Mouse (Mus musculus) midbrain, embryonic 12.5 days (tissue): ENCODE results near the gene Spock1. TPM values are rescaled to one million over a fixed set of nuclear protein-coding genes. Genes with fewer than 3 reads are reported as not detected.

Experiments
- ATAC-seq: fragments of 200-750 bp; cut with Nextera tagmentation; 2 replicates; pipeline ENCODE4 v1.8.0; 2017; ENCODE audit warnings: low read depth, moderate TSS enrichment, moderate library complexity; ENCODE audit not compliant: low FRiP score
- H3K27ac ChIP-seq: fragments of 300-500 bp; sonication (generic); replicated peaks from 2 replicates; pipeline ENCODE4 v1.5.1; 2016; ENCODE audit warnings: mild to moderate bottlenecking
- H3K27me3 ChIP-seq: fragments of 300-500 bp; sonication (generic); 2 replicates; pipeline ENCODE4 v1.6.1; 2016; ENCODE audit warnings: mild to moderate bottlenecking
- H3K36me3 ChIP-seq: fragments of 300-500 bp; sonication (generic); 2 replicates; pipeline ENCODE4 v1.6.1; 2016
- H3K4me1 ChIP-seq: fragments of 300-500 bp; sonication (generic); 2 replicates; pipeline ENCODE4 v1.6.1; 2016
- H3K4me2 ChIP-seq: fragments of 300-500 bp; sonication (generic); replicated peaks from 2 replicates; pipeline ENCODE4 v1.6.1; 2016; ENCODE audit warnings: mild to moderate bottlenecking, moderate library complexity
- H3K4me3 ChIP-seq: fragments of 300-500 bp; sonication (generic); 2 replicates; pipeline ENCODE4 v1.5.1; 2016; ENCODE audit warnings: mild to moderate bottlenecking
- H3K9ac ChIP-seq: fragments of 300-500 bp; sonication (generic); replicated peaks from 2 replicates; pipeline ENCODE4 v1.6.1; 2016; ENCODE audit warnings: mild to moderate bottlenecking, moderate library complexity
- H3K9me3 ChIP-seq: fragments of 300-500 bp; sonication (generic); 2 replicates; pipeline ENCODE4 v1.6.1; 2016; ENCODE audit warnings: mild to moderate bottlenecking
- whole genome bisulfite sequencing: fragments of 180-500 bp; shearing (Covaris S2); methylation state at CpG from one replicate; pipeline ENCODE4 v1.1.7; 2016; 5-methylcytosine and 5-hydroxymethylcytosine counted together
- polyA plus RNA-seq: library from polyadenylated mRNA; unstranded; fragments of >200 nt; fragmentation: Nextera tagmentation; extraction: Ambion mirVana; gene quantifications from 2 replicates; pipeline ENCODE4 v1.2.1, GENCODE M21; 2016

Gene Spock1
- polyA plus RNA-seq, 1 experiment from 2014 or later = 22.4 TPM

- no peak overlapping the region for H3K9ac ChIP-seq
- ATAC-seq = no peak
- H3K9me3 ChIP-seq = no peaks in the 10 kb centered on the region
- no peak overlapping the region for H3K4me2 ChIP-seq
- H3K27ac ChIP-seq = no peak overlapping the region
- no peak overlapping the region for H3K4me3 ChIP-seq
- H3K36me3 ChIP-seq = no peaks in the 10 kb centered on the region
- H3K4me1 ChIP-seq = 0 out of 2 replicates have a peak, but pooled peaks cover 2% of the 10 kb centered on the region
- WGBS = 93% methylated on average over 3 of the region's 3 CpGs
- H3K27me3 ChIP-seq = no peaks in the 10 kb centered on the region
Observed at GRCm38 (mm10) chr13:57760618-57761017, 147.5 kb downstream of the Spock1 start.

GRCm38 (mm10) chr13:57756316-57756715 lies 151.8 kb downstream of the Spock1 start:
- peak overlapping the region; percentile 3; the same call in 1 of the 2 replicates for H3K27ac ChIP-seq
- ATAC-seq = no peak
- 0 out of 2 replicates have a peak, but pooled peaks cover 2% of the 10 kb centered on the region for H3K4me1 ChIP-seq
- H3K4me3 ChIP-seq = no peak overlapping the region
- no peaks in the 10 kb centered on the region for H3K36me3 ChIP-seq
- H3K9me3 ChIP-seq = no peaks in the 10 kb centered on the region
- H3K9ac ChIP-seq = no peak overlapping the region
- no peaks in the 10 kb centered on the region for H3K27me3 ChIP-seq
- WGBS = 55% methylated on average over 3 of the region's 3 CpGs
- H3K4me2 ChIP-seq = no peak overlapping the region

GRCm38 (mm10) chr13:57750831-57751230 lies 157.3 kb downstream of the Spock1 start:
- no peak overlapping the region for H3K9ac ChIP-seq
- H3K27me3 ChIP-seq = no peaks in the 10 kb centered on the region
- H3K4me1 ChIP-seq = no peaks in the 10 kb centered on the region; the same call in 1 of the 2 replicates
- H3K36me3 ChIP-seq = no peaks in the 10 kb centered on the region
- H3K4me3 ChIP-seq = no peak overlapping the region
- peaks cover 4% of the 10 kb centered on the region; the same call in 1 of the 2 replicates for H3K9me3 ChIP-seq
- H3K4me2 ChIP-seq = no peak overlapping the region
- H3K27ac ChIP-seq = no peak overlapping the region
- no peak for ATAC-seq
- WGBS = 84% methylated on average over 7 of the region's 7 CpGs

GRCm38 (mm10) chr13:57744667-57745066 lies 163.5 kb downstream of the Spock1 start:
- WGBS = 70% methylated on average over 3 of the region's 3 CpGs
- H3K4me2 ChIP-seq = no peak overlapping the region
- H3K4me1 ChIP-seq = peaks cover 11% of the 10 kb centered on the region
- no peak overlapping the region for H3K27ac ChIP-seq
- no peak overlapping the region for H3K9ac ChIP-seq
- H3K4me3 ChIP-seq = no peak overlapping the region
- H3K36me3 ChIP-seq = no peaks in the 10 kb centered on the region
- no peaks in the 10 kb centered on the region for H3K27me3 ChIP-seq
- no peak for ATAC-seq
- H3K9me3 ChIP-seq = peaks cover 4% of the 10 kb centered on the region; the same call in 1 of the 2 replicates

GRCm38 (mm10) chr13:57741186-57741585 lies 166.9 kb downstream of the Spock1 start:
- H3K27ac ChIP-seq = 0 out of 2 replicates have a peak overlapping the region, but pooled peaks have one; percentile 35
- peaks cover 15% of the 10 kb centered on the region for H3K4me1 ChIP-seq
- WGBS = 72% methylated on average over 6 of the region's 6 CpGs
- H3K4me2 ChIP-seq = no peak overlapping the region
- no peaks in the 10 kb centered on the region for H3K27me3 ChIP-seq
- H3K36me3 ChIP-seq = no peaks in the 10 kb centered on the region
- H3K9ac ChIP-seq = no peak overlapping the region
- ATAC-seq = no peak
- no peak overlapping the region for H3K4me3 ChIP-seq
- no peaks in the 10 kb centered on the region for H3K9me3 ChIP-seq

GRCm38 (mm10) chr13:57740473-57740872 lies 167.7 kb downstream of the Spock1 start:
- H3K4me2 ChIP-seq = no peak overlapping the region
- 0 out of 2 replicates have a peak overlapping the region, but pooled peaks have one; percentile 35 for H3K27ac ChIP-seq
- H3K4me3 ChIP-seq = no peak overlapping the region
- no peaks in the 10 kb centered on the region for H3K36me3 ChIP-seq
- 50% methylated on average over 5 of the region's 5 CpGs for WGBS
- ATAC-seq = no peak
- no peaks in the 10 kb centered on the region for H3K9me3 ChIP-seq
- no peaks in the 10 kb centered on the region for H3K27me3 ChIP-seq
- no peak overlapping the region for H3K9ac ChIP-seq
- H3K4me1 ChIP-seq = peaks cover 19% of the 10 kb centered on the region

GRCm38 (mm10) chr13:57736060-57736459 lies 172.1 kb downstream of the Spock1 start:
- Histone ChIP-seq H3K9ac (no peak overlapping the region), H3K4me2 (no peak overlapping the region), H3K27me3 (no peaks in the 10 kb centered on the region), H3K4me3 (no peak overlapping the region), H3K4me1 (peaks cover 19% of the 10 kb centered on the region), H3K9me3 (no peaks in the 10 kb centered on the region), H3K36me3 (no peaks in the 10 kb centered on the region), H3K27ac (no peak overlapping the region)
- ATAC-seq = no peak
- WGBS = 77% methylated on average over 7 of the region's 7 CpGs

- no peak overlapping the region for H3K4me3 ChIP-seq
- H3K4me1 ChIP-seq = 0 out of 2 replicates have a peak, but pooled peaks cover 7% of the 10 kb centered on the region
- no peaks in the 10 kb centered on the region for H3K9me3 ChIP-seq
- WGBS = 95% methylated on average over 4 of the region's 4 CpGs
- H3K27ac ChIP-seq = no peak overlapping the region
- H3K36me3 ChIP-seq = no peaks in the 10 kb centered on the region
- no peak overlapping the region for H3K9ac ChIP-seq
- ATAC-seq = no peak
- no peaks in the 10 kb centered on the region for H3K27me3 ChIP-seq
- H3K4me2 ChIP-seq = no peak overlapping the region
Observed at GRCm38 (mm10) chr13:57734549-57734948, 173.6 kb downstream of the Spock1 start.

- Histone ChIP-seq H3K9ac (no peak overlapping the region), H3K4me1 (0 out of 2 replicates have a peak, but pooled peaks cover 7% of the 10 kb centered on the region), H3K27me3 (no peaks in the 10 kb centered on the region), H3K9me3 (no peaks in the 10 kb centered on the region), H3K27ac (no peak overlapping the region), H3K4me3 (no peak overlapping the region), H3K36me3 (no peaks in the 10 kb centered on the region), H3K4me2 (no peak overlapping the region)
- 86% methylated on average over 1 of the region's 1 CpGs for WGBS
- no peak for ATAC-seq
Observed at GRCm38 (mm10) chr13:57733521-57733920, 174.6 kb downstream of the Spock1 start.

- Histone ChIP-seq H3K4me1 (0 out of 2 replicates have a peak, but pooled peaks cover 7% of the 10 kb centered on the region), H3K27ac (no peak overlapping the region), H3K4me3 (no peak overlapping the region), H3K27me3 (no peaks in the 10 kb centered on the region), H3K9me3 (no peaks in the 10 kb centered on the region), H3K9ac (no peak overlapping the region), H3K36me3 (no peaks in the 10 kb centered on the region), H3K4me2 (no peak overlapping the region)
- 55% methylated on average over 2 of the region's 2 CpGs for WGBS
- no peak for ATAC-seq
Observed at GRCm38 (mm10) chr13:57732251-57732650, 175.9 kb downstream of the Spock1 start.

- Histone ChIP-seq H3K9ac (no peak overlapping the region), H3K27ac (no peak overlapping the region), H3K4me1 (0 out of 2 replicates have a peak, but pooled peaks cover 2% of the 10 kb centered on the region), H3K27me3 (no peaks in the 10 kb centered on the region), H3K36me3 (no peaks in the 10 kb centered on the region), H3K4me2 (no peak overlapping the region), H3K4me3 (no peak overlapping the region), H3K9me3 (no peaks in the 10 kb centered on the region)
- WGBS = 95% methylated on average over 11 of the region's 11 CpGs
- no peak for ATAC-seq
Observed at GRCm38 (mm10) chr13:57727716-57728115, 180.4 kb downstream of the Spock1 start.

GRCm38 (mm10) chr13:57726654-57727053 lies 181.5 kb downstream of the Spock1 start:
- Histone ChIP-seq H3K36me3 (no peaks in the 10 kb centered on the region), H3K27me3 (no peaks in the 10 kb centered on the region), H3K4me1 (0 out of 2 replicates have a peak, but pooled peaks cover 2% of the 10 kb centered on the region), H3K9me3 (no peaks in the 10 kb centered on the region), H3K4me3 (no peak overlapping the region), H3K9ac (no peak overlapping the region), H3K4me2 (no peak overlapping the region), H3K27ac (no peak overlapping the region)
- ATAC-seq = no peak
- 82% methylated on average over 7 of the region's 7 CpGs for WGBS
